Mouse (Mus musculus) ES-E14 (cell line): Measurements from ENCODE around the gene Mdp1.

Source experiments
- MAFK ChIP-seq: IDR thresholded peaks from 2 replicates; pipeline ENCODE4 v1.6.1; 2014; ENCODE audit warnings: mild to moderate bottlenecking, low read depth, low read length, inconsistent platforms; ENCODE audit not compliant: insufficient read depth
- ZC3H11A ChIP-seq: IDR thresholded peaks from 2 replicates; pipeline ENCODE4 v1.6.1; 2012; ENCODE audit warnings: low read depth, mild to moderate bottlenecking, inconsistent platforms, low read length, borderline replicate concordance
- ZNF384 ChIP-seq: IDR thresholded peaks from 2 replicates; pipeline ENCODE4 v1.6.1; 2012; ENCODE audit warnings: low read depth, low read length, inconsistent platforms

- TF ChIP-seq MAFK, result no peak
- TF ChIP-seq ZC3H11A, result no peak
- TF ChIP-seq ZNF384, result no peak
Observed at GRCm38 (mm10) chr14:55706051-55706600, 45.8 kb upstream of the Mdp1 start.
